Mouse (Mus musculus) midbrain, embryonic 11.5 days (tissue): ENCODE data around the gene Ubac2. TPM values are rescaled to one million over a fixed set of nuclear protein-coding genes. Genes with fewer than 3 reads are reported as not detected.

ENCODE experiments used
- ATAC-seq: fragments of 200-750 bp; cut with Nextera tagmentation; 2 replicates; pipeline ENCODE4 v1.8.0; 2017; ENCODE audit warnings: moderate TSS enrichment, moderate library complexity; ENCODE audit not compliant: low FRiP score
- DNase-seq: peaks from one replicate; pipeline ENCODE4 v3.0.0; 2015; ENCODE audit warnings: low spot score; ENCODE audit errors: missing footprints
- H3K27ac ChIP-seq: fragments of 300-500 bp; sonication (generic); 2 replicates; pipeline ENCODE4 v1.5.1; 2014; ENCODE audit warnings: low read depth, low read length
- H3K27me3 ChIP-seq: fragments of 300-500 bp; sonication (generic); 2 replicates; pipeline ENCODE4 v1.6.1; 2014; ENCODE audit warnings: mild to moderate bottlenecking, low read length, moderate library complexity, mixed read lengths; ENCODE audit not compliant: control insufficient read depth, insufficient read depth
- H3K36me3 ChIP-seq: fragments of 300-500 bp; sonication (generic); 2 replicates; pipeline ENCODE4 v1.6.1; 2014; ENCODE audit warnings: mild to moderate bottlenecking, low read length, moderate library complexity, mixed read lengths; ENCODE audit not compliant: control insufficient read depth, insufficient read depth
- H3K4me1 ChIP-seq: fragments of 300-500 bp; sonication (generic); 2 replicates; pipeline ENCODE4 v1.6.1; 2014; ENCODE audit warnings: low read length; ENCODE audit not compliant: control insufficient read depth, insufficient read depth
- H3K4me2 ChIP-seq: fragments of 300-500 bp; sonication (generic); 2 replicates; pipeline ENCODE4 v1.6.1; 2014; ENCODE audit warnings: mild to moderate bottlenecking, moderate library complexity
- H3K4me3 ChIP-seq: fragments of 300-500 bp; sonication (generic); 2 replicates; pipeline ENCODE4 v1.5.1; 2014; ENCODE audit warnings: low read depth, low read length
- H3K9ac ChIP-seq: fragments of 300-500 bp; sonication (generic); 2 replicates; pipeline ENCODE4 v1.6.1; 2014; ENCODE audit warnings: low read length
- H3K9me3 ChIP-seq: fragments of 300-500 bp; sonication (generic); 2 replicates; pipeline ENCODE4 v1.6.1; 2016; ENCODE audit warnings: low read length; ENCODE audit not compliant: control insufficient read depth
- WGBS: fragments of 180-500 bp; shearing (Covaris S2); extraction: QIAGEN DNeasy Blood & Tissue Kit; methylation state at CpG from one replicate; pipeline ENCODE4 v1.1.7; 2014; 5-methylcytosine and 5-hydroxymethylcytosine counted together
- polyA plus RNA-seq: library from polyadenylated mRNA; unstranded; fragments of >200 nt; fragmentation: Nextera tagmentation; extraction: Ambion mirVana; gene quantifications from 2 replicates; pipeline ENCODE4 v1.2.1, GENCODE M21; 2014

Gene Ubac2
- polyA plus RNA-seq, 1 experiment from 2014 or later = 64.0 TPM

GRCm38 (mm10) chr14:121957176-121957871, 78.9 kb downstream of the Ubac2 start:
- 97% methylated on average over 10 of the region's 10 CpGs for WGBS
- ATAC-seq = no peak
- H3K4me3 ChIP-seq = no peak overlapping the region
- no peaks in the 10 kb centered on the region for H3K27me3 ChIP-seq
- H3K27ac ChIP-seq = no peak overlapping the region
- no peak overlapping the region for H3K4me2 ChIP-seq
- no peaks in the 10 kb centered on the region for H3K36me3 ChIP-seq
- H3K9ac ChIP-seq = no peak overlapping the region
- H3K9me3 ChIP-seq = no peaks in the 10 kb centered on the region
- DNase-seq = no peak
- H3K4me1 ChIP-seq = no peaks in the 10 kb centered on the region

- ATAC-seq (no peak), DNase-seq (no peak)
- H3K27ac ChIP-seq = no peak overlapping the region
- H3K9ac ChIP-seq = no peak overlapping the region
- H3K4me3 ChIP-seq = no peak overlapping the region
- no peaks in the 10 kb centered on the region for H3K36me3 ChIP-seq
- H3K9me3 ChIP-seq = no peaks in the 10 kb centered on the region
- H3K4me2 ChIP-seq = no peak overlapping the region
- 95% methylated on average over 3 of the region's 3 CpGs for WGBS
- no peaks in the 10 kb centered on the region for H3K4me1 ChIP-seq
- no peaks in the 10 kb centered on the region for H3K27me3 ChIP-seq
Measured at GRCm38 (mm10) chr14:121958041-121958750, 79.8 kb downstream of the Ubac2 start.

- no peak overlapping the region for H3K9ac ChIP-seq
- no peaks in the 10 kb centered on the region for H3K36me3 ChIP-seq
- ATAC-seq (no peak), DNase-seq (no peak)
- H3K27ac ChIP-seq = no peak overlapping the region
- WGBS = 88% methylated on average over 10 of the region's 10 CpGs
- no peaks in the 10 kb centered on the region for H3K9me3 ChIP-seq
- H3K4me1 ChIP-seq = no peaks in the 10 kb centered on the region
- no peaks in the 10 kb centered on the region for H3K27me3 ChIP-seq
- no peak overlapping the region for H3K4me2 ChIP-seq
- H3K4me3 ChIP-seq = no peak overlapping the region
Measured at GRCm38 (mm10) chr14:121958751-121959537, 80.5 kb downstream of the Ubac2 start.

GRCm38 (mm10) chr14:121959538-121959980, 81.1 kb downstream of the Ubac2 start:
- WGBS = 97% methylated on average over 3 of the region's 3 CpGs

GRCm38 (mm10) chr14:121960031-121960430, 81.6 kb downstream of the Ubac2 start:
- H3K27me3 ChIP-seq = no peaks in the 10 kb centered on the region
- H3K4me3 ChIP-seq = no peak overlapping the region
- H3K4me2 ChIP-seq = no peak overlapping the region
- WGBS = 91% methylated on average over 4 of the region's 4 CpGs
- H3K4me1 ChIP-seq = no peaks in the 10 kb centered on the region
- no peak overlapping the region for H3K9ac ChIP-seq
- no peak for DNase-seq
- H3K27ac ChIP-seq = no peak overlapping the region
- ATAC-seq = no peak
- H3K36me3 ChIP-seq = no peaks in the 10 kb centered on the region
- H3K9me3 ChIP-seq = no peaks in the 10 kb centered on the region

More at GRCm38 (mm10) chr14:121959538-121959980, 81.1 kb downstream of the Ubac2 start:
- no peak for ATAC-seq
- Histone ChIP-seq H3K27me3 (no peaks in the 10 kb centered on the region), H3K9ac (no peak overlapping the region), H3K4me1 (no peaks in the 10 kb centered on the region), H3K9me3 (no peaks in the 10 kb centered on the region), H3K27ac (no peak overlapping the region), H3K4me2 (no peak overlapping the region), H3K36me3 (no peaks in the 10 kb centered on the region), H3K4me3 (no peak overlapping the region)
- no peak for DNase-seq

GRCm38 (mm10) chr14:121960531-121960930, 82.1 kb downstream of the Ubac2 start:
- 91% methylated on average over 2 of the region's 2 CpGs for WGBS
- ATAC-seq (no peak), DNase-seq (no peak)
- no peak overlapping the region for H3K4me2 ChIP-seq
- H3K27me3 ChIP-seq = no peaks in the 10 kb centered on the region
- no peak overlapping the region for H3K27ac ChIP-seq
- no peak overlapping the region for H3K4me3 ChIP-seq
- no peaks in the 10 kb centered on the region for H3K9me3 ChIP-seq
- no peak overlapping the region for H3K9ac ChIP-seq
- H3K36me3 ChIP-seq = no peaks in the 10 kb centered on the region
- no peaks in the 10 kb centered on the region for H3K4me1 ChIP-seq

GRCm38 (mm10) chr14:121960997-121961396, 82.6 kb downstream of the Ubac2 start:
- H3K9ac ChIP-seq = no peak overlapping the region
- H3K4me1 ChIP-seq = no peaks in the 10 kb centered on the region
- no peak for DNase-seq
- no peaks in the 10 kb centered on the region for H3K9me3 ChIP-seq
- H3K36me3 ChIP-seq = no peaks in the 10 kb centered on the region
- H3K27ac ChIP-seq = no peak overlapping the region
- no peak for ATAC-seq
- no peak overlapping the region for H3K4me3 ChIP-seq
- no peak overlapping the region for H3K4me2 ChIP-seq
- H3K27me3 ChIP-seq = no peaks in the 10 kb centered on the region
- WGBS = 79% methylated on average over 6 of the region's 6 CpGs

- DNase-seq = no peak
- Histone ChIP-seq H3K36me3 (no peaks in the 10 kb centered on the region), H3K9me3 (no peaks in the 10 kb centered on the region), H3K27me3 (no peaks in the 10 kb centered on the region), H3K9ac (no peak overlapping the region), H3K4me2 (no peak overlapping the region), H3K4me3 (no peak overlapping the region), H3K27ac (no peak overlapping the region), H3K4me1 (no peaks in the 10 kb centered on the region)
- ATAC-seq = no peak
- 93% methylated on average over 12 of the region's 12 CpGs for WGBS
Measured at GRCm38 (mm10) chr14:121961496-121962127, 83.2 kb downstream of the Ubac2 start.
